Mouse (Mus musculus) thymus, adult 2 months (tissue): ENCODE data around the gene Fez1.

Experiments used
- CTCF ChIP-seq: fragments of 200-500 bp; IDR thresholded peaks from 2 replicates; pipeline ENCODE4 v1.5.1; 2012; ENCODE audit warnings: mild to moderate bottlenecking, control low read depth, low read length, moderate library complexity, borderline replicate concordance; ENCODE audit not compliant: control insufficient read depth, poor library complexity, insufficient read depth; ENCODE audit errors: extremely low read depth
- POLR2A ChIP-seq: fragments of 200-500 bp; IDR thresholded peaks from 2 replicates; pipeline ENCODE4 v1.6.1; 2012; ENCODE audit warnings: mild to moderate bottlenecking, low read length, control low read depth, moderate library complexity; ENCODE audit not compliant: control insufficient read depth, poor library complexity, insufficient read depth; ENCODE audit errors: extremely low read depth

DNA sequence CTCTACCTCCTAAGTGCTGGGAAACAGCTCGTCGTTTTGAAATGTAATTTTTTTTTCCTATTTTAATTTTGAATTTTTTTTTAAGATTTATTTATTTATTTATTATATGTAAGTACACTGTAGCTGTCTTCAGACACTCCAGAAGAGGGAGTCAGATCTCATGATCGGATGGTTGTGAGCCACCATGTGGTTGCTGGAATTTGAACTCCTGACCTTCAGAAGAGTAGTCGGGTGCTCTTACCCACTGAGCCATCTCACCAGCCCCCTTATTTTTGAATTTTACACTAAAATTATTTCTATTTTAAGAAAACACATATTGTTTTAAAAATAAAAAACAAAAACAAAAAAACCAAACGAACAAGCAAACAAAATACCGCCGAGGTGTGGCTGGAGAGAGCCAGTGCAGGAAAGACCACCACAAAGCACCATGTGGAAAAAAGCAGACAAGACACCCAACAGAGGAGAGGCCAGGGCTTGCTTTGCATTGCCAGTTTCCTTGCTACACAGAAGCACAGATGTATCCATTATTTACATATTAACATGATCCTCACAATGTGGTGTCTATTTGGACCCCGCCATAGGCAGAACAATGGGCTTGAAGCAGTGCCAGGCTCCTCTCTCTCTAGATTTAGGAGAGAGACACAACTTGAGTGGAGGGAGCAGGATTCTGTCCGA, 558 bp upstream of the Fez1 start:
- TF ChIP-seq CTCF (no peak), POLR2A (no peak)
